Mouse (Mus musculus) C2C12 (cell line): ENCODE data around the gene Smarcd2.

Experiments used
- CTCF ChIP-seq: IDR thresholded peaks from one replicate; pipeline ENCODE4 v1.5.1; 2011; ENCODE audit not compliant: control insufficient read depth, insufficient read depth, insufficient read length
- MAX ChIP-seq: IDR thresholded peaks from one replicate; pipeline ENCODE4 v1.6.1; 2011; ENCODE audit warnings: mild to moderate bottlenecking, control low read depth

DNA sequence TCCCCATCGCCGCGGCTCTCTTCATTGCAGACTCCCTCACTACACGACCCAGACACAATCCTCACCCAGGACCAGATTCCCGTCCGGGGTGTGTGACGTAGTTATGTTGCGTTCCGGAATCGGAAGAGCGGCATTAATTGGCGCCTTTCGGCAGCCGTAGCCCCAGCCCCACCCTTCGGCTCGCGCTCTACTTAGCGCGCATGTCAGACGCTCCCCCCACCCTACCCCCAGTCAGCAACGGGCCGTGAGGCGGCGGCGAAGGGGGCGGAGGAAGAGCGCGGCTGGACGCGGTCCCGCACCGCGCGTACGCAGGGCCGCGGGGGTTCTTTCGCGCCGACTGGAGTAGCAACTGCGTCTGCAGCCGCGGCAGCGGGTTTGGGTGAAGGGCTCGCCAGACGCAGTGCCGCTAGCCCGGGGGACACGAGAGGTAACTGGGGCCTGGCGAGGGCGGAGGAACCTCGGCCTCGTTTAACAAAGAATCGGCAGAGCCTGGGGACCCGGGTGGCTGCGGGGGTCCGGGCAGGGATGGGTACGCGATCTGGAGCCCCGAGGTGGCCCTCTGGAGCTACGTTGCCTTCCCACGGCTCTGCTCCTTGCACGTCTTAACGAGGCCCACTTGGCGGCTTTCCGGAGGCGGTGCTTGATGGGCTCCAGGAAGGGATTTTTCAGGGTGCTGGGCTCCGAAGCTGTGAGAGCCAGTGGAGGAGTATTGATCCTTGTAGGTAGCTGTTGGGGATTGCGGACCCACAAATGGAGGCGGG is 55.9 kb downstream of the Smarcd2 start, which contains the start of gene Ddx42:
- TF ChIP-seq MAX (no peak), CTCF (no peak)
